Mouse (Mus musculus) cerebellum, adult 9-11 months (tissue): ENCODE measurements around the gene 4930432K21Rik.

Source experiments
- DNase-seq: peaks from one replicate; pipeline ENCODE4 v3.0.0; 2022

4930432K21Rik gene

DNA sequence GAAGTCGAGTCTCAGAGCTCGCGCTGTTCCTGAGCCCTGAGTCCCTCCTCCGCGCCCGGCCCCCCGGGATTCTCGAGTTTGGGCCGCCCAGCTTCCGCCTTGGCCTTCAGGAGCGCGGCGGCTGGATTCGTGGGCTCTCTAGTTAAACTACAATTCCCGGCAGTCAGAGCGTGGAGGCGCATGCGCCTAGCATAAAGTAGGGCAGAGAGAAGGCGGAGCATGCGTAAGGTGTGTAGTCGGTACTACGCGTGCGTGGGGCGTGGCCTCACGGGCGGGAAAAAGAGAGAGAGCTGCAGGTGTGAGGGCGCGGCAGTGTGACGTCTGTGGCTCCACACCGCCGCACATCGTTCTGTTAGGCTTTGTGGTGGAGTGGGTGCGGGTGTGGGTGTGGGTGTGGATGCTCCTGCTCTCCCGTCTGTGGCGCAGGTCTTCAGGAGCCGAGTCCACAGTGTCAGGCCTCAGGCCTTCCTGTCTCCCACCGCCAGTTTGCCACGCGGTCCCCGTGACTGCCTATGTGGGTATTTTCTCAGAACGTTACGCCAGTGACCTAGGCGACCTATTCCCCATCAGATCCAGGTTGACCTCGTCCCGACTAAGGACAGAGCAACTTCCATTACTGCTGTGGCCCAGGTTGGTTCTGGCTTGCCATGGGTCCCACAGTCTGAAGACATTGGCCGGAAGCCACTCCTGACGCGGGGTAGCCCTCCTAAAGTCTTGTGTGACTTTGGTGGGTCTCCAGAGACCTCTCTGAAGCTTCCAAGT, at the start of gene 4930432K21Rik, which contains the start of gene Cc2d1a:
Gene 4930432K21Rik, plus strand, starts transcription at position 257 of the 762 bp plus-strand sequence.
Gene Cc2d1a, minus strand, starts transcription at position 168 of the 762 bp plus-strand sequence.
- DNase-seq = peak; percentile 98

DNA sequence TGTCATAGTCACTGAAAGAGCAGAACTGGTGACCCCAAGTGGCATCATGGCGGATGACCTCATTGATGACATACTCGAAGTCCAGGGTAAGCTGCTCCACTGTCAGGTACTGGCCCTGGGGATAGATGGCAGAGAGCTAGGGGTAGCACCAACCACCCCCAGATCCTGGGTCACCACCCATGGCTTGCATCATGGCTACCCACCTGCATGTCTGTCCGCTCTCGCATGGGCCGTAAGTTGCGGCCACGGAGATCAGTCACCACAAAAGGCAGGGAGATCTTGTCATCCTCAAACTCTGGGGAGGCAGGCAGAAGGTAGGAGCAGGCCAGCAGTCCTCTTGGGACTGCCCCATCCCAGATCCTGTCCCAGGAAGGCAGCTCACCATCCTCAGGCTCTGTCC, 49.4 kb upstream of the 4930432K21Rik start:
- no peak for DNase-seq

DNA sequence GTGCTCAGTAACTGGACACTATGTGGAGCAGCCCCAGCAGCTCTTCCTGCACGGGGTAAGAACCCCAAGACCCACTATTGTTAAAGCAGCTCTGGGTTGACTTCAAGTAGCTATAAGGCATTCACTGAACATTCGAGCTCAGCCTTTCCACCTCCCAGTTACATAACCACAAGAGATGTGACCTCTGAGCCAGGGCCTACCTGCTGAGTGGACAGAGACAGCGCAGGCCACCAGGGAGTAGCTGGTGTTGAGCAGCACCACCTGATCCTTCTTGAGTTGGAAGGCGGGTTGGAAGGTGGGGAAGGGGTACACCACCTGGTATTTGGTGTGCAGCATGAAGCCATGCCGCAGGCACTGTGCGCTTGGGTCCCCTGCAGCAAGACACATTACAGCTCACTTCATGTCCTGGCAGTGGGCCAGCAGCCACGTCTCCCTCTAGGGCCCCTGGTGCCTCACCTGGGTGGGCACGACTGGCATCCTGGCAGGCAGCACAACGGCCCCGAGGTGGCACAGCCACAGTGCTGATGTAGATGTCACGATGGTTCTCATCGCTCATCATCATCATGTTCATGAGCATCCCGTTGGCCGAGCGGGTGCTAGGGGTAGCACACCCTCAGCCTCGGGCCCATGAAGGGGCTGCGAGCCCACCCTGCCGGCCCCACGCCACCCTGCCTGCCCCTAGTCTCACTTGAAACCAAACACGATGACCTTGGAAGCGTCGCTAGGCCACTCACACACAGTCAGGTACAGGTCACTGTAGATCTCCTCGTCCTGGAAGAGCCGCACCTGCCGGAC, 46.2 kb upstream of the 4930432K21Rik start:
- DNase-seq = peak; percentile 45

DNA sequence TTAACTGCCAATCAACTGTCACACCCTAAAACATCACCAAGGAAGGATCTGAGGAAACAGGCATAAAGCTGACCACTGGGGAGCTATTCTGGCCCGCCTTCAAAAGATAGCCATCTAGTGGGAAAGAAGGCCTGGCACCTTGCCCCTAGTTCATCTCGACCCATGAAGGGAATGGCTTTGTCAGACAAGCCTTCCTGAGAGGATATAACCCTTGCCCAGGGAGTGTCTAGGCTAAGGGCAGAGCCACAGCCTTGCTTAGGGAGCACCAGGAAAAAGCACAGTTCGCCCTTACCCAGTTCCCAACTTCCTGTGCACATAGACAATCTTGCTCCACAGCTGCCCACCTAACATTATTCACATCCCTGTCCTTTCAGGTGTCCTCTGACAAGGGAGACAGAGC, 44.2 kb upstream of the 4930432K21Rik start:
- DNase-seq = peak; percentile 56

DNA sequence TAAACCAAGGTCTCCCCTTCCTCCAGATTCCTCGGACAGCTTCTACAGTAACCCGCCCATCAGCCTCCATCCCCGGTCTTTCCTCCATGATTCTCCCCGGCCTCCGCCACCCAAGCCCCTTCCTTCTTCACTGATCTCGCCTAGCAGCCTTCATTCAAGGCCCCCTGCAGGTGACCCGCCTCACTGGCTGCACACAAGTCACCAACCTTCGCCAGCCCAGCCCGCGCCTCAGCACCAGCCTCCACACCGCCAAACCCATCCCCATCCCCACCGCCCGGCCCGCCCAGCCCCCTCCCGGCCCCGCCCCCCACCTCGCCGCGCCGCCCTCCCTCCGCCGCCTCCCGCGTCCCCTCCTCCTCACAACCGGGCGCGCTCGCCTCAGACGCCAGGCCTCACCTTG, 43.6 kb upstream of the 4930432K21Rik start:
- peak; percentile 76 for DNase-seq

DNA sequence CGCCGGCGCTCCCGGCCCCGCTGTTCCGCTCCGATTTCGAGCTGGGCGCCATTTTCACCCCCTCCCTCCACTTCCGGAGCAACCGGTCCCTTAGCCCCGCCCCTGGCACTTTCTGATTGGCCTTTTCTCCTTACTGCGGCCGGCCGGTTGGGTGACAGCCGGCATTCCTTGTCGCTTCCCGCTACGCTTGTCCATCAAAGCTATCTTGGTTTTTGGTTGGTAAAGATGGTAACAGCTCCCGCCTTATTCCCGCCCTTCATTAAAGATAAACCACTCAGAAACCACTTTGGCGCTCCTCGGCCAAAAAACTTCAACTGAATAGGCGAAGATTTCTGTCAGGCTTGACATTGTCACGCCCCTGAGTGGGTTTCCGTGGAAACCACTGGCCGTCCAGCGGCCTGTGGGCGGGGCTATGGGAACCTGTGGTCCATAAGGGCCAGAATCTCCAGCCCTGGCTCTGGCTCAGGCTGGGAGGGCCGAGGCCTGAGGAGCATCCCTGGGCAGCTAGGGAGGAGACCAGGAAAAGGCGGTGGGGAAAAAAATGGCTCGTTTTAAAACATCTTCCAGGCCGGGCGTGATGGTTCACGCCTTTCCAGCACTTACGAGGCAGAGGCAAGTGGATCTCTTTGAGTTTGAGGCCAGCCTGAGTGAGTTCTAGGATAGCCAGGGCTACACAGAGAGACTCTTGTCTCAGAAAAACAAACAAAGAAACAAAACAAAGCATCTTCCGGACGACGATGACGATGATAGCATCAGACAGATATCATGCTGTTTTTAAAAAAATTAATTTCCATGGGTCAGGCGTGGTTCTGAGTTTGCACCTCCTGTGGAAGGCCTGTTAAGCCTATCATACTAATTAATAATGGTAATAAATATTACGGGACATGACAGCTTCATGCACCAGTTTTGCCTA, 42.9 kb upstream of the 4930432K21Rik start, which contains the start of gene Dcaf15:
Gene Dcaf15, minus strand, starts transcription at position 72 of the 913 bp plus-strand sequence.
- DNase-seq = peak; percentile 99

DNA sequence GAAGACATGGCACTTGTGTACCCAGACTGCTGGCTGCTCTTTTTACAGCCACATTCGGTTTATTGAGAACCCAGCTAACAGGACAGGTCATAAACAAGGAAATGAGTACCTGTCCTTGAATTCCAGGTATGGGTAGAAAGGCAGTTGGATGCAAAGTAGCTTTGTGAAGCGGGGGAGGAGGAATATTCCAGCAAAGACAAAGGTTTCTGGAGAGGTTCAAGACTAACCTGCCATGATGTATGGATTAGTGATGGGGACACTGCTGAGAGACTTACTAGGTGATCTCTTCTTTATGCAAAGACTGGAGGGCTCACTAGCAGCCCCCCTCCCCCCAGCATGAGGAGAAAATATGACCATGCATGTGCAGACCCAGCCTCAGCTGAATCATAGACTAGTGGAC, 42.1 kb upstream of the 4930432K21Rik start:
- peak; percentile 34 for DNase-seq

DNA sequence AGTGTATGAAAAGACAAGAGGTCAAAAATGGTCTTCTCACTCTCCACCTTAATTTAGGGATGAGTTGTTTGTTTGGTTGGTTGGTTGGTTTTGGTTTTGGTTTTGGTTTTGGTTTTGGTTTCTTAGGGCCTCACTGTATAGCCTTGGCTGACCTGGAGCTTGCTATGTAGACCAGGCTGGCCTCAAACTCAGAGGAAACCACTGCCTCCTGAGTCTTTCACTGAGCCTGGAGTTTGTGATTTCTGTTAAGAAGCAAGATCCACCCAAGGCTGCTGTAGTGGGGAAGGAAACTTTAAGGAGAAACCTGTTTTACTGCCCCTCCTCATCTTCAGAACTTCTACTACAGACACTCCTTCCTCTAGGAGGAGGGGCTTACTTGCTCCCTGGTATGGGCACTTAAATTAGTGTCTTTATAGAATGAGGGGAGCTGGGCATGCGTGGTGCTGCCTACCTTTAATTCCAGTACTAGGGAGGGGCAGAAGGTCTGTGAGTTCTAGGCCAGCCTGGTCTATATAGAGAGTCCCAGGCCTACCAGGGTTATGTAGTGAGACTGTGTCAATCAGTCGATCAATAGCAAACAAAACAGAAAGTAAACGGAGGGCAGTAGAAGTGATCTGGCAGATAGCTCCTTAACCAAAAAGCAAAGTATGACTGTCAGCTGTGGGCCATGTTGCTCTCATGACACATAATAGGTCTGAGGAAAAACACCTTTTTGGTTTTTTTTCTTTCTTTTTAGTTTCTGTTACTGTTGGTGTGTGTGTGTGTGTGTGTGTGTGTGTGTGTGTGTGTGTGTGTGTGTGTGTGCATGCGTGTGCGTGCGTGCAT, 41.4 kb upstream of the 4930432K21Rik start:
- no peak for DNase-seq

DNA sequence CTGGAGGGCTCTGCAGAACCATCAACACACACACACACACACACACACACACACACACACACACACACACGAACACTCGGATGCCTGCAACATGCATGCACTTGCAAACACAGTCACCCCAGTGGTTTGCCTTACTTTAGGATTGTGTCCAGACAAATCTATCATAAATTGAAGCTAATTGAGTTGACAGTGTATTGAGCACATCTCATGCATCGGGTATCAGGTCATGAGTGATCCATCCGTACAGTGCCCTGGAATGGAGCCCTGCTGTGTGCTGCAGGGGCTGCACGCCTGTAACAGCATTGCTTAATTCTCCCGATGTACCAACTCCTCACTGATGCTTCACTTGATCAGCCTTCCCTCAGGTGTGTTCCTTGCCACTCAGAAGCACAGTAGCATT, 32.2 kb upstream of the 4930432K21Rik start:
- no peak for DNase-seq

DNA sequence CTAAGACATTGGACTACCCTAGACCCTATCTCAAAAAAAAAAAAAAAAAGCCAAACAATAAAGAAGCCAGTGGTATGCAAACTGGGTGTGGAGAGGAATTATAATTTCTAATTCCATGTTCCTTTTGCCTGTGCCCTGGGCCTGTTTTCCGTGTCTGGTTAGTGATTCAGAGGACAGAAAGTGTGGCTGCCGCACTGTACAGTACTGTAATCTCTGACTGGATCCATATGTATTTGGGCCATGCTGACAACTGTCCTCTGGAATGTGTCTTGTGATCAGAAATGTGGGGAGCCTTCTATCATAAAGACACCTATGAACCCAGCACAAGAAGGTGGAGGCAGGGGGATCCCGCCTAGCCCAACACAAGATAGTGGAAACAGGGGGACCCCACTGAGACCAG, 25.7 kb upstream of the 4930432K21Rik start:
- no peak for DNase-seq

DNA sequence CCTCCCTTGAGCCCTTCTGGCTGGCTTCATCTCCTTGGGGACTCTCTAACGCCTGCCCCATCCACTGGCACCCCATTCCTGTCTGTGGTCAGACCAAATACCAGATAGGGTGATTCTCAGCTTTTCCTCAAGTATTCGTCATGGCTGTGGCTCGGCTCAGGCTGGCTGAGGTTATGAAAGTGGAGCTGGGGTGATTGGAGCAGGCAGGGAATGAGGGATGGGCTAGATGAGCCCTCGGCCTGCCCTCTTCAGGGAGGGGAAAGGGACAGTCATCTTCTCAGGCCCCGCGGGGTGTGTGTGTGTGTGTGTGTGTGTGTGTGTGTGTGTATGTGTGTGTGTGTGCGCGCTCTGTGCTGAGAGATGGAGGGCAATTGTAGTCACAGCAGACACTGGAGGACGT, 22.2 kb upstream of the 4930432K21Rik start, which contains the start of gene Podnl1:
Gene Podnl1, plus strand, starts transcription at position 334 of the 400 bp plus-strand sequence.
- no peak for DNase-seq

DNA sequence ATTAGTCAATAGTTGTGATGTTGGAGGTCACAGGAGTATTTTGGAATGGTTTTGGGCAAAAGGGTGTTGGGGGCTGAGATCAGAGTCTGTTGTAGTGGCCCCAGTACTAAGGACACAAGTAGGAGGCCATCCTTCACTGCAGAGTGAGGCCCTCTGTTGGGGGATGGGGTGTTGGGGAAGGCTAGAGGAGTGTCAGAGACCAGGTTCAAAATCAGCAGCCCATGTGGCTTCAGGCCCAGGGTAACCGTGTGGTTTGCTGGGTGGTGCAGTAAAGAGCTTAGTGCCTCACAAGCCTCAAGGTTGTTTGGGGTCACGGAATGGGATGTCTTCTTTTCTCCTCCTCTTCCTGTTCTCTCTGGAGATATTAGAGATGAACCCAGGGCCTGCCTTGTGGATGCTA, 21.1 kb upstream of the 4930432K21Rik start:
- DNase-seq = no peak

DNA sequence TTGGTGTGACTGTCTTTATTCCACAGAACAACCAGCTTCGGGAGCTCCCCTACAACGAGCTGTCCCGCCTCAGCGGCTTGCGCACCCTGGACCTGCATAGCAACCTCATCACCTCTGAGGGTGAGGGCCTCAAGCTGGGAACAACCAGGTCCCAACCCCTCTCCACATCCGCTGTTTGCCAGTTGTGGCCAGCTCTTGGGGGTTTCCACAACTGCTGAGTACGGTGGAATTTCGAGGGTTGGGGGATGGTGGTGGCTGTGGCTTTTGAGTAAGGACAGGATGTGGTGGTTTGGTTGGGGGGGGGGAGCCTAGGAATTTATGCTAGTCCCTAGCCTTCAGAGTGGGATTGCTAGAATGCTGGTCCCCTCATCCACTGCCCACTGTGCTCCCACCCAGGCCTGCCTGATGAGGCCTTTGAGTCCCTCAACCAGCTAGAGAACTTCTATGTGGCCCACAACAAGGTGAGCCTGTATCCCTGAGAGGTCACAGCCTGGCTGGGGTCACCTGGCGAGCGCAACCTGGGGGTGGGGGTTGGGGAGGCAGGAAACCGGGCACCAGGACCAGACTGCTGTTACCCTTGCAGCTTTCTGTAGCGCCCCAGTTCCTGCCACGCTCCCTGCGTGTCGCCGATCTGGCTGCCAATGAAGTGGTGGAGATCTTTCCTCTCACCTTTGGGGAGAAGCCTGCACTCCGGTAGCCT, 20.5 kb upstream of the 4930432K21Rik start:
- no peak for DNase-seq

DNA sequence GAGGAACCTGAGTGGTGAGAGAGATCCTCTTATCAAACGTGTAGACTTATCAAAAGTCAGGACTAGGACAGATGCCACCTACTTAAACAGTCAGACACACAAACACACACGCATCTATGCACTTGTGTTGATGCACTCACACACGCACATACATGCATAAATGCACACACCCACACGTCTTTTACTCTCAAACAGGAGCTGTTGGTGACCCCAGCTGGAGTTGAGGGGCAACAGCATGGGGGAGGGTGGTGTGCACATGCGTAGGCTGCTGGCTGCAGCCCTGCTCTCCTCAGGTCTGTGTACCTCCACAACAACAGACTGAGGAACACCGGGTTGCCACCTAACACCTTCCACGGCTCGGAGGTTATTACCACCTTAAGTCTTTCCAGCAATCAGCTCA, 19.5 kb upstream of the 4930432K21Rik start:
- no peak for DNase-seq

DNA sequence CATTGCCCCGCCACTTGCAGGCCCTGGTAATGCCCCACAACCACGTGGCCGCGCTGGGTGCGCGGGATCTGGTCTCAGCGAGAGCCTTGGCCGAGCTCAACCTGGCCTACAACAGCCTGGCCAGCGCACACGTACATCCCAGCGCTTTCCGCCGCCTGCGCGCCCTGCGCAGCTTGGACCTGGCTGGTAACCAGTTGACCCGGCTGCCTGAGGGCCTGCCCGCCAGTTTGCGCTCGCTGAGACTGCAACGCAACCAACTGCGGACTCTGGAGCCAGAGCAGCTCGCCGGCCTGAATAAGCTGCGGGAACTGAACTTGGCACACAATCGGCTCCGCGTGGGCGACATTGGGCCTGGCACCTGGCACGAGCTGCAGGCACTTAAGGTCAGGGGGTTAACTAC, 17.0 kb upstream of the 4930432K21Rik start:
- DNase-seq = peak; percentile 86

DNA sequence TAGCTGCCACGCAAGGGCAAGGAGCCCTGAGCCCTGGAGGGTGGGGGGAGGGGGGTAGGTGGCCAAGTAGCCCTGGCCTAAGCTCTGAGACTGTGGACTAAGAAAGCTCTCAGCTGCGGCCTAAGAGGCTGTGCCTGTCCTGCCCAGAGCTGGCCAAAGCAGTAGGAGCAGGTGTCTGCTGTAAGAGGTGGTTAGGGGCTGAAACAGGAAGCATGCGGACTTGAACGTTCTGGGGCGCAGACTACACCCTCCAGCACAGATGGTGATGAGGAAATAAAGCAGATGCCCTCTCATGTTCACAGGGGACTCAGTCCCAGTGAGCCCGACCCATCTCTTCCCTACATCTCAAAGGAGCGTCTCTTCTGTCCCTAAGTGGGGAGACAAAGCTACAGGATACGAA, 15.6 kb upstream of the 4930432K21Rik start:
- no peak for DNase-seq

DNA sequence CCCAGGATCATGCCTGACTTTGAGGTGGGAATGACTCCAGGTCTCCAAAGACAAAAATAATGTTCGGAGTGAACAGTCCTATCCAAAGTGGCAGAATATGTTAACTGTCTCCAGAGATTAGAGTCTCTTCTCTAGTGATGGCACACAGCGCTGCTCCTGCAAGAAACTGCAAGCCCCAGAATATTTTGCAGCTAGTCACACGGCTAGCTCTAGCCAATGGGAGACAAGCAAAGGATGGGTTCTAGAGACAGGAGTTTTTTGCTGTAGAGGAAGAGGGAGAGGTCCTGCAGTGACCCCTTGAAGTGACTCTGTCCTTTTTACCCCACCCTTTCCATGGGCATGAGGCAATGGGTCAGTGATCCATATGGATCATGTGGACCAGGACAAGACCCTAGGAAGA, 10.0 kb upstream of the 4930432K21Rik start:
- DNase-seq = no peak

DNA sequence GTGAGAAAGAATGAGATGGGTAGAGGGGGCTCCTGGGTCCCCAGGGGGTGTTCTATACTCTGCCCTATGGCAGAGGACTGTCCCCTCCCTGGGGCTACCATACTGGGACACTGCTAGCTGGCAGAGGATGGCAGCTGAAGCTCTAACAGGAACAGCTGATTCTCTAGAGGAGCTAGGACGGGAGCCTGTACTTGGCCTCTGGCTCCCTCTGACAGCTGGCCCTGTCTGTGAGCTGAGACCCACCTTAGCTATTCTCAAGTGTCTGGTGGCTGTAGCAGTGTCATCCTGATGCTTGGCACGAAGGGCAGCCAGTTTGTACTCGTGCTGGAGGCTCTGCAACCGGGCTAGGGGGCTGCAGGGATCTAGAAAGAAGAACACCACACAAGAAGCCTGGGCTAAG, 7.0 kb upstream of the 4930432K21Rik start:
- no peak for DNase-seq

DNA sequence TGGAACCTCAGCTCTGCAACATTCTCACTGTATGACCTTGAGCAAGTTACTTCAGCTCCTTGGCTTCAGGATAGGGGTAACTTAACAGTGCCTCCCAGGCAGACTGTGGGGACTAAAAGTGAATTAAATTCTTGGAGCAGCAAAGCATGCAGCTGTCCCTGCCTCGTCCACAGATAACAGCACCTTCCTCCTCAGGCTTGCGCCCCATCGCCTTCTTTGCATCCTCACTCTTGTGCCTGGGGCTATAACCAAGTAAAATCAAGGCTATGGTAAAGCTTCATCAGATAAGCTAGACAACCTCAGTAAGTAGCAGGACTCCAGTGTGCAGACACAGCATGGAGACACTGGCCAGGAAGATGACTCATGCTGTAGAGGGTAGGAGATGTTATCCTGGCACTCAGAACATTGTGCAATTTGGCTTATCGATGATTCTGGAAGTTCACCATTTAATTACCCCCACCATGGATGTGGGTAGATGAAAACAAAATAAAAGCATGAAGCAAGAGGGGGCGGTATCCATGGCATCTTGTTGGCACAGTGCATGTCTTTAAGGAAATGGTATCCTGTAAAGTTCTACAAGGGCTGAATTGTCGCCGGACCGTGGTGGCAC, 3.1 kb upstream of the 4930432K21Rik start:
- DNase-seq = no peak

DNA sequence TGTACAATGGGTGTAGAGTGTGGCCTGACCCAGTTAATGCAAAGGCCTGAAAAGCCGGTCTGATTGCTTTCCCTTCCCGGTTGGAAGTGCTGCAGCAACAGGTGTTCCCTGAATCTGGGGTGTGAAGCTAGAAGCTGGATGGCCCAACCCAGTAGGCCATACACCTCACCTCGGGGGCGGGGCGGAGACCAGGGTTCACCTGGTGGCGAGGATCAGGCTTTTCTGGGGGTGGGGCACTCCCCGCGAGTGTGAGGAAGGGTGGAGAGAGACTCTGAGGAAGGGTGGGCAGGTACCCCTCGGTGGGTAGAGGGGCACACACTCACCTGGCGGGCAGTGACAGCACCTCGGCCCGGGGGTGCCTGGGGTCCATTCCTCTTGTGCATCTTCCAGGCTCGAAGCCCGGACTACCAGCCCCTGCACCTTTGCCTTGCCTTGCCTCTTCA, 480 bp upstream of the 4930432K21Rik start:
- no peak for DNase-seq

DNA sequence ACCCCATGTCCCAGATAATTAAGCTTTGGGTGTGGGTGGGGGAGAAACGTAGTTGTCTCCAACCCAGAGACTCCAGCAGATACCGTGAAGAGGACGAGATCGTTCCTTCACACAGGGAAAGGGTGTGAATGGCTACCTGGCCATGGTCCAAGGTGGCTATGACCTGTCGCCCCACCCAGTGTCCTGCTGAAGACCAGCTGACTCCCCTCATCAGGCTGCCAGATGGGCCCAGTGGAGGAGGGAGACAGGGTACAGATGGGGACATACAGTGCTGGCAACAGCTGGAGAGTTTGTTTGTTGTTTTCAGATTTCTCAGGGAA, 666 bp downstream of the 4930432K21Rik start:
- DNase-seq = peak; percentile 74
